Mouse (Mus musculus) ZHBTc4 (cell line): ENCODE measurements around the gene Ankrd36.

Source experiments
- DNase-seq: peaks from one replicate; pipeline ENCODE4 v3.0.0-alpha.2; 2011; ENCODE audit warnings: low read depth, low spot score

Gene Ankrd36

DNA sequence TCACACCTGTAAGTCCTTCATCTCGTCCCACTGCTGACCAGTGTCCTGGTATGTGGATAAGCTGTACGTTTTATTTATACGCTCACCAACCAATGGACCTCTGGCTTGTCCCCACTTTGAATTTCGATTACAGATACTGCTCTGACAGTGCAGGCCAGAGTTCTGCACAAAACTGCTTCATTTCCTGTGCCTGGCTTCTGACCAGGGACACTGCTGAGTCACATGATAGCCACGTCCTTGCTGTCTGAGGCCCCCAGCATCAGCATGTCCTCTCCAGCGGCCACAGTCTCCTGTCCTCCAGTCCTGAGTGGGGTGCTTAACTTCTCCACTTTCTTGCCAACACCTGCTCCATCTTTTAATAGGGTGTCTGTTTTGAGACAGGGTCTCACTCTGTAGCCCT, 113.1 kb downstream of the Ankrd36 start:
- DNase-seq = no peak

DNA sequence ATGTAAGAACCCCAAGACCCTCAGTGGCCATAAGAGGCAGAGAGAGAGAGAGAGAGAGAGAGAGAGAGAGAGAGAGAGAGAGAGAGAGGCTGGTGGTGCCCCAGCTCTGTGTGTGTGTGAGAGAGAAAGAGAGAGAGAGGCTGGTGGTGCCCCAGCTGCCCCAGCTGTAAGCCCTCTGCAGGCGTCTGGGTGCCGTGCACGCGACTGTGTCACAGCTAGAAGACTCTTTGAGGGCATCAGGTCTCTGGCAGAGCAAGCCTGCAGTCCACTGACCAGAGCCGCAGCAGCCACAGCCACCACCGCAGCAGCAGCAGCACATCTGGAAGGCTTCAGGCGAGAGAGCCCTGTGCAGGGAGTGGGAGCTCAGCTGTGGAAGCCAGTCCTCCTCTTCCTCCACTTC, 114.8 kb downstream of the Ankrd36 start:
- DNase-seq = no peak

DNA sequence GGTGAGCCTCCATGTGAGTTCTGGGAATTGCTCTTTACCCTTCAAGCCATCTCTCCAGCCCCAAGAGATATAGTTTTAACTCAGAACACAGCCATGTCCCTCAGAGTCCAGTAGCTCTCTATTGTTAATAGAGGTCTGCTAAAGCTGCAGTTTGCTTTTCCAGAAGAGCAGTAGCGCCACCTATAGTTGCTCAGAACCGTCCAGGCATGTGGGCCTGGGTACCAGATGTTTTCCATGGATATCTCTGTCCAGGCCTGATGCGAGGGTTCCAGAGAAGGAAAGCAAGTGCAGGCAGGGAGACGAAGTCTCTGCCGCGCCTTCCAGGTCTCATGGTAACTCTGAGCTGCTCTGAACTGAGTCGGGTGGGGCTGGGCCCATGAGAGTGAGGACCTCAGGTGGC, 122.3 kb downstream of the Ankrd36 start:
- peak; percentile 69 for DNase-seq

DNA sequence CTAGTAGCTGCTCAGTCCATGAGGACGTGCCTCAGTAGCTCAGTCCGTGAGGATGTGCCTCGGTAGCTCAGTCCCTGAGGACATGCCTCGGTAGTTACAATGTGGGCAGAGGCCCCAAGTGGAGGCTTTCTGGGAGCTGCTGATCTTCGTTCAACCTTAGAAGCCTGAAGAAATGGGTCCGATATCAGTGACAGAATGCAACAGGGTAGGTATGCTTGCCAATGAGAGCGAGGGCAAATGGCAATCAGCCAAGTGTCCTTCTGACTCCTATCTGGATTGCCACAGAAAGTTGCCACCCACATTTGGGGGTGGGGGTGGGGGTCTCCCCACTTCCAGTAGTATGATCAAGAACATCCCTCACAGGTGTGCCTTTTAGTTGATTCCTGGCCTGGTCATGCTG, 131.3 kb downstream of the Ankrd36 start:
- DNase-seq = no peak

DNA sequence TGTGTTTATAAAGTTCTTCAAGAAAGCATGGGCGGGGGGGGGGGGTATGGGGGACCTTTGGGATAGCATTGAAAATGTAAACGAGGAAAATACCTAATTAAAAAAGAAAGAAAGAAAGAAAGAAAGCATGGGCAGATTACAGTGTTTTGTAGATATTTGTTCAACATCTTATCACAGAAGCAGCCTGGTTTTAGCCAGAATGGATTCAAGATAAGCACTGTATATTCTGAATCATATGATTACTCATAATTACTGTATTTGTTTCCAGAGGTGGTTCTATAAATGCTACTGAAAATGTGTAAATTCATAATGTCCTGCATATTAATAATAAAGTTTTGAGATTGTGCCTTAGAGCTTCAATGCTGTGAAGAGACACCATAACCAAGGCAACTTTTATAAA, 131.8 kb downstream of the Ankrd36 start:
- DNase-seq = no peak

DNA sequence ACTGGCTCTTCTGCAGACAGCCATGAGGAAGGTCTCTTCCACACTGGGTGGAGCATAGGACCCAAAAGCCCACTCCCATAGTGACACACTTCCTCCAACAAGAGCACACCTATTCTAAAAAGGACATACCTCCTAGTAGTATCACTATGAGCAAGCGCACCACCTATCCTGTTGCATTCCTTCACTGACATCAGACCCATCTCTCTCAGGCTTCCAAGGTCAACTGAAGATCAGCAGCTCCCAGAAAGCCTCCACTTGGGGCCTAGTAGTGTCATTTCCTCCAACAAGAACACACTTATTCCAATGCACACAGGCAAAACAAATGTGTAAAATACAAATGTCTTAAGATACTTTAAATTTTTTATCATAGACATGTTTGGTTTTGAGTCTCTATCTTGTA, 132.3 kb downstream of the Ankrd36 start:
- DNase-seq = no peak

DNA sequence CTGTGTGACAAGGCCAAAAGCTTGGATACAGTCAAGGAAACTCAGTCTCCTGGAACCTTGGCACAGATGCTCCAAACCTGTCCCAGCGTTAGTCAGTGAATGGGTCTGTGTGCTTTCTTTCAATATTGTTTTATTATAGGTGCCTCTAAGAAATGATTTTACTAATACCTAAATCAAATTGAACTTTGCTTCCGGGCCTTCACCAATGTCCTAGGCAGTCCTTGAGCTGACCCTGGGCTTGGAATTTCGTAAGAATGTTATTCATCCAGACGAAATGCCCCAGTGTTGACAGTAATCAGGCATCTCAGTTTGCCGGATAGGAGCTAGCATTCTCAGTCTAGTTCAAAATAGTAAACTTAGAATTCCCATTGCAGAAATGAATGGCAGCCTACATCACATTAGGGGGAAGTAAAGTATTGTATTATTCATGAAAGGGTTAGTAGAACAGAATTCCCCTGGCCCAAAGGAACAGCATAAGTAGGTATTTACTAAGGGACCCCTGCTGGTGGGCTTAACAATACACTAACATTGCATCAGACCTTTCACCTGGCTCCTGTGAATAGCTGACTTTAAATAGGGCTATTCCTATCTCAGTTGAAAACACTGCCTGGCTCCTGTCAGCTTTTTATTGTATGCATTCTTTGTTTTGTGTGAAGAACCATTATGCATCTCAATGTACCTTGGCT, 132.9 kb downstream of the Ankrd36 start:
- DNase-seq = peak; percentile 69

DNA sequence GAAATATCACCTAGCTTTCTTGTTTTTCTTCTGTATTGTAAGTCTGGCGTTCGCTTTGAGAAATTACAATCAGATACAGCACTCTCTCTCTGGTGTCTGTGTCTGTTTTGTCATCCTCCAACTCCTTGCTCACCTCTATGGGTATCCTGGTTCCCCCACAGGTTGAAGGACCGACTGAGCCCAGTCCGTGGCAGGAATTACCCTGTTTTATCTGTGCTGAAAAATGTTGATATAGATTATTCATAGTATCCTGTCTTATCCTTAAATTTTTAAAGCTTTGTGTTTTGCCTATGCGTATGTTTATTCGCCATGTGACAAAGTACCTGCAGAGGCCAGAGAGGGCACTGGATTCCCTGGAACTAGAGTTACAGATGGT, 133.5 kb downstream of the Ankrd36 start:
- DNase-seq = no peak

DNA sequence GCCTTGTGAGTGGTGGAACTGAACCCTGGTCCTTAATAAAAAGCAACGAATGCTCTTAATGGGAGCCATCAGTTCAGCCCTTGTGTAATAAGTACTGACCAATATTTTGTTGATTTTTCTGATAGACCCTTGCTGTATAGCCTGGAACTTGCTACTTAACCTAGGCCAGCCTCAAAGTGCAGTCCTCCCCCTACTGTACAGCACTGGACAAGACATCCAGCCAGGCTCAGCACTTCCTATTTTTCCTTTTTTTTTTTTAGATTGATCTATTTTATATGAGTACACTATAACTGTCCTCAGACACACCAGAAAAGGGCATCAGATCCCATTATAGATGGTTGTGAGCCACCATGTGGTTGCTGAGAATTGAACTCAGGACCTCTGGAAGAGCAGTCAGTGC, 133.9 kb downstream of the Ankrd36 start:
- no peak for DNase-seq

DNA sequence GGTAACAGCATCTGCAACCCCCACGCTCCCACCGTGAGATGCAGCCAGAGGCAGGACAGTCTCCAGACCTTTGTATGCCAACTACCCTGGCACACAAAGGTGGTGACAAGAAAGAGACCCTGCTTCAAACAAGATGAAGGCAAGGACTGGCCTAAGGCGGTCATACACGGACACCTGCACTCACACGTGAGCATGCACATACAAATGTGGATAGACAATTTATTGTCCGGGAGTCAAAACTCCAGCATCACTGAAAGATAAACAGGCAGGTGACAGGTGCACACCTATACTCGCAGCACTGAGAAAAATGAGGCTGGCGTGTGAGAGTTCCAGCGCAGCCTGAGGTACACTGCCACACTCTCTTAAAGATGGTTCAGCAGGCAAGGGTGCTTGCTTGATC, 136.5 kb downstream of the Ankrd36 start:
- DNase-seq = peak; percentile 0

DNA sequence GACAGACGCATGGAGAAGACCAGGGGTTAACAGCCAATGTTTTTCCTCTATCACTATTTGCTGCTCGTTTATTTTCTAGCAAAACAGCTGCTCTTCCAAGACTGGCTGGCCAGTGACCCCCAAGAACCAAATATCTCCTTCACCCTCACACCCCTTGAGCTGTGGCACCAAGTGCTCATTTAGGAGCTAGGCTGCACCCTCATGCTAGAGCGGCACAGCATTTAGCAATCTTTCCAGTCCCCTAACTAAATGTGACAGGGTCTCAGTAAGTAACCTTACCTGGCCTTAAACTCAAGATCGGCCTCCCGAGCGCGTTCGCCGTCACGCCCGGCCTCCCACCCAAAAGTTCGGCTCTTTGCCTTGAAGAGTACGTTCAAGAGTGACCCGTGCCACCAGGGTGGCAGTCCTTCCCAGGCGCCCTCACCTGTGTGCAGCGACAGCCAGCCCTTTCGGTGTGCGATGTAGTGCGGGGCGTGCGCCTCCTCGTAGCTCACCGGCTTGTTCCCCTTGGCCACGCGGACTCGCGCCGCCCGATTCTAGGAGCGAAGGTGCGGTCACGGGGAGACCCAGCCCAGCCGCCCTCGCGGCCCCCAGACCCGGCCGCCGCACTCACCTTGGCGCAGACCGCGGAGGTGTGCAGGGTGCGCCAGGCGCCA, 137.5 kb downstream of the Ankrd36 start:
- DNase-seq = peak; percentile 58

DNA sequence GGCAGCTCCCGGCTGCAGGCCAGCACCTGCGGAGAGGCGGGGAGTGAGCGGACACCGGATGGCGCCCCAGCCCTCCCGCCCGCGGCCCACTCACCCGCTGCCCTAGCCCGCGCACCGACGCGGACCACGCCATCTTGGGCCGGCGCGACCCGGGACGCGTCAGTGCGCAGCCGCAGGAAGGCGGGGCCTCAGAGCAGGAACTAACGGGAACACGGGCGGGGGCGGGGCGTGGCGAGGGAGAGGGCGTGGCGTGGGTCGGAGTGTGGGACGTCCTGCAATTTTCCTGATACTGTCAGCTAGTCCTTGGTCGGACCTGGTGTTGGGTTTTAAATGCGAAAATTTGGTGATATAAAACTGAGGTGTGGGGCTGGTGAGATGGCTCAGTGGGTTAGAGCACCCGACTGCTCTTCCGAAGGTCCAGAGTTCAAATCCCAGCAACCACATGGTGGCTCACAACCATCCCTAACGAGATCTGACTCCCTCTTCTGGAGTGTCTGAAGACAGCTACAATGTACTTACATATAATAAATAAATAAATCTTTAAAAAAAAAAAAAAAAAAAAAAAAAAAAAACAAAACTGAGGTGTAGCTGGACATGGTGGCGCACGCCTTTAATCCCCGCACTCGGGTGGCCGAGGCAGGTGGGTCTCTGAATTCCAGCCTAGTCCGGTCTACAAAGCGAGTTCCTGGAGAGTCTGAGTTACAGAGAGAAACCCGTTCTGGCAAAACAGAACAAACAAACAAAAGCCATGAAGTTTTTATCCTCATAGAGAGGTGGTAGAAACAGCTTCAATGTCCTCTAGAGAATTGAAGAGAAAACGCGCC, 138.3 kb downstream of the Ankrd36 start:
- DNase-seq = peak; percentile 96

DNA sequence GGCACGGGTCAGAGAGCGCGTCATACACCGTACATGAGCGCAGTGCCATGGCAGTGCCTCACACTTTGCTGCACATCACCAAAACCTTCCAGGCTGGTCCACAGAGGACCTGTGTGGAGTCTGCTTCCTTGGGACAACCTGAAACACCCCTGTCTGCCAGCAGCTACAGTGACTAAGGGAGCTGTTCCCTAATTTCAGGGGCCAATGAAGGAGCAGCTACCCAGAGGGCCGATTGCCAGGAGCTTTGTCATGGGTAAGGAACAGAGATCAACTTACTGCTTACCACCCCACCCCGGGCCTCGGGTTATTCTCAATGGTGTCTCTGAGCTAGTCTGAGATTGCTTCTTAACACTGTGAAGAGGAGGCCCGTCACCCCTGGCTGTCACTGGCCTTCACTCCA, 145.7 kb downstream of the Ankrd36 start:
- DNase-seq = no peak

DNA sequence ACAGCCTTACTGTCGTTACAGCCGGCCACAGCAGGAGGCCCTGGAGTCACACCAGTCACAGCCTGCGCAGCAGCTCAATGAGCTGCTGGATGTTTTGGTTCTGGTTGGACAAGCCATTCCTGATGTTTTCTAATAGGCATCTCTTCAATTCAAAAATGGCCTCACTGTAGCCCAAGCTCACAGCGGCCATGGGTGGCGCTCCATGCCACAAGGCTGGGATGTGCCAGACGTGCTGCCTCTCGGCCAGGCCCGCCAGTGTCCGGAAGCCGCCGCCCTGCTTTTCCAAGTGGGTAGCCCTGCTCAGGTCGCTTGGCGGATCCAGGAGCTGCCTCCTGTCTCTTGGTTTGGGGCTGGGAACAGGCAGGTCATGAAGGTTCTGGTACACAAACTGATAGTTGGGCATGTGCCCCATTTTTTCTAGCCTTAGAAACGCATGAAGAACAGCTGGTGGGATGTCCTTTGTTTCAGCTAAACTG, 146.2 kb downstream of the Ankrd36 start, which contains the start of gene Mrps24:
TSS of gene Mrps24 (minus strand) at position 51 of the 476 bp plus-strand sequence.
- no peak for DNase-seq

DNA sequence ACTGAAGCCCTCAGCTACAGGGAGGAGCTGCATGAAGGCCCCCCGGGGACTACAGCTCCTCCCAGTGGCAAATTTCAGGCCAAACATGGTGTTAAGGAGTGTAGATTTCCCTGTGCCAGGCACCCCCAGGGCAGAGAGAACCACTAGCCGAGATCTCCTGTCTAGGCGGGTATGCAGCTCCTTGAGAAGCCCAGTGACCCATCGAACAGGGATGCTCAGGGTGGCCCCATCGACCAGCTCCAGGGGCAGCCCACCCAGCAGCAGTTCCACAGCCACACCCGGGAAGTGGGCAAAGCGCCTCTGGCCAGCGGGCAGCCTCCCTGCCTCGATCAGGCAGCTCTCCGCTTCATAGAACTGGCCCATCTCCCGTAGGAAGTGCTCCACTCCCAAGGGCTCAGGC, 146.8 kb downstream of the Ankrd36 start:
- no peak for DNase-seq

DNA sequence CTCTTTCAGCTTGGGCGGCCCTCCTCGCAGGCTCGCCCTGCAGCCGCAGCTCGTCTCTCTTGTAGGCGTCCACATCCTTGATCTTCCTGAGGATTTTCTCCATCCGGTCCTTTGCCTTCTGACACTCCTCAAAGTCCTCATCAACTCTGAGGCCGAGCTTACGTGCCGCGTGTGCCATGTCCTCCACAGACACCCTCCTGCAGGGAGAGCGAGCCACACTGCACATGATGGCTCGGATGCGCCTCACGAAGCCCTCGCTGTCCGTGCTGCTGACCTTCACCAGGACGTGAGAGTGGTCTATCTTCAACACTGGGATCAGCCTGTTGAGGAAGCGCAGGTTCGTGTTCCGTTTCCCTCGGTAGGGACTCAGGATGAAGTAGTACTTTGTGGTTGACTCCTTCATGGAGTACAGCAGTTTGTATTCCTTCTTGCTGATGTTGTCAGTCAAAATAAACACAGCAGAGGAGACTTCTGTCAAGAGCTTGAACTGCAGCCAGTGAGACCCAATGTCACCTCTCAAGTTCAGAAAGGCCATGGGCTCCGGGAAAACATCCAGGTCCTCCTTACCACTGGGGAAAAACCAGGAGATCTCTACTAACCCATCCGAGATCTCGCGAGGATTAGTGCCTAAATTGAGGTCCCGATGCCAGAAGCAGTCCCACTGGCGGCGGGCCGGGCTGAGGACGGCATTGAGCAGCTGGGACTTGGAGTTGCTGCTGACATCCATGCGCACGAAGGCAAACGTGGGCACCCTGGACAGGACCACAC, 147.6 kb downstream of the Ankrd36 start:
- peak; percentile 82 for DNase-seq

DNA sequence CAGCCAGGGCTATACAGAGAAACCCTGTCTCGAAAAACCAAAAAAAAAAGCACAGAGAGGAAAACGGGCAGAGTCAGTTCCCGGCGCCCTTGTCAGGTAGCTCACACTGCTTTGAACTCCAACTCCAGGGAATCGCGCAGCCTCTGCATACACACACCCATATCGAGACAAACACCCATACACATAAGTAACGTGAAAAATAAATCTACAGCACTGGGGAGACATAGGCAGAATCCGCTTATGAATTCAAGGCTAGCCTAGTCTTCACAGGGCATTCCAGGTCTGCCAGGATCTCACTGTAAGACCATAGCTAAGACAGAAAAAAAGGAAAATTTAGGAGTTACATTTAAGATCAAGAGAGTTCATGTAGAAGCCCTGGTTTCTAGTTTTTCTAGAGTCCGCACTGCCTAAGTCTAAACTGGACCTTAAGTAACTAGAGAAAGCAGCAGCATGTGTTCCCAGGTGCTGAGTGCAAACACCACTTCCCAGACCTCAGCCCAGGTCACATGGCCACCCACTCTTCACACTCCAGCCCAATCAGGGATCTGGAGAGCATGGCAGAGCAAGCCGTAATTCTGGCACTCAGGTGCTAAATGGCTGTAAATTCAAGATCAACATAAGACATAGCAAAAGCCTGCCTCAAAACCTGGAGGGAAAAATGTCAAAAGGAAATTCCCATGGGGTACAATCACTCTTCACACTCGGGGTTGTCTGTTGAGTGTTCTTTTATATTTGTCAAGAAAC, 149.3 kb downstream of the Ankrd36 start:
- no peak for DNase-seq

DNA sequence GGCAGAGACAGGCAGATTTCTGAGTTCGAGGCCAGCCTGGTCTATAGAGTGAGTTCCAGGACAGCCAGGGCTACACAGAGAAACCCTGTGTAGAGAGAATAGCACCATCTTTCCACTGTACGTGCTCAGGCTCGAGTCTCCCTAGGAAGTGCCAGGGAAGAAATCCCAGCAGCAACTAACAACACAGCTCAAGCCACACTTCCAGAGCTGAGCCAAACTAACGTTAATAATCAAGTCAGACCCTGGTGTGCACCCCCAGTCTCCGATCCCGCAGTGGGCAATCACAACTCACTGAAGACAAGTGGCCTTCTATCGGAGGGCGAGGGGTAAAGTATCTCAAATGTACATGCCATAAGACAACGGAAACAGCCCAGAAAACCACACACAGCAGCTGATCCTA, 160.1 kb downstream of the Ankrd36 start:
- no peak for DNase-seq

DNA sequence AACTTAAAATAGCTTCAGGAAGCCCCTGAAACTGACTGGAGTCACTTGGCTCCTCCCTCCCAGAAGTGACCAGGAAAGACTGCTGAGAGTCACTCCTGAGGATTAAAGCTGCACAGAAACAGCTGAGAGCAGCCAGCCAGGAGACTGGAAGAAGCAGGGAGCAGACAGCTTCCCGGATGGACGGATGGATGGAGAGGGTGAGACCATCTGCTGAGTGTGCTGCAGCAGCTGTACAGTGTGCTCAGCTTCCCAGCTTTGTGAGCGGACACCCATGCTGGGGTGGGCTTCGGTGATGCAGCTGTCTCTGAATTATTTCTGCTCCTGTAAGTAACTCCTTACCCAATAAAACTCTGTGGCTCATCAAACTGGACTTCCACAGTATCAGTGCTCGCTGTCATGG, 162.9 kb downstream of the Ankrd36 start:
- no peak for DNase-seq

DNA sequence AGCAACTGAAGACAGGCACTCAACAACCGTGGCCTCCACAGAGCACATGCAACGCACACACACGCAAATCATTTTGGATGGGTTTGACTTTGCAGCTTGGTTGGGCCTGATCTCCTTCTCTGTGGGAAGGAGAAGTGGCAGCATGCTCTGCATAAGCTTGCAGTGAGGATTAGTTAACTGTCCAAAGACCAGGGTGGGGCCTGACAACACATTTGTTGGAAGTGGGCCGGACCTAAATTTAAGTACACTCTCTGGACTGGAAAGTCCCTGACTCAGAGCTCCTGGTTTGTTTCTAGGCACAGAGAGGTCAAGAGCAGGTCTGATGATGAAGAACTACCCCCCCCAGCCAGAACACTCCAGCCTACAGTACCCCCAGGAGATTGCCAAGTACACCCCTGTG, 164.8 kb downstream of the Ankrd36 start:
- DNase-seq = peak; percentile 32

DNA sequence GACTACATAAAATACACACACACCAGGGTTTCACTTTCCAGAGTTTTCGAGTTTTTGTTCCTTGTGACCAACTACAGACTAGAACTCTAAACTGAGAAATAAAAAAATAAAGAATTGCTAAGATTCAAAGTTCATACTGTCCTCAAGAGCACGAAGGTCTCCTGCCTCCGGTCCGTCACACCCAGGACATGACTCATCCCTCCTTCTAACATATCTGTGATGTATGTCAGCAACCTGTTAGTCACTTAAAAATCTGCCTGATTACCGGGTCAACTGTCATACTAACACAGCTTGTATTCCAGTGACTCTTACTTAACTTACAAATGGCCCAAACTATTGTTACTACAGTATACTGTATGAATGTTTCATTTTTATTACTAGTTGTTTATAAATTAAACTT, 167.7 kb downstream of the Ankrd36 start:
- DNase-seq = no peak
